Mouse (Mus musculus): ENCODE data around the gene Phactr4. TPM values are rescaled to one million over a fixed set of nuclear protein-coding genes. Genes with fewer than 3 reads are reported as not detected.
A peak's percentile ranks its signal among the peaks of the same experiment; 100 is the strongest.

The Phactr4 gene
- polyA plus RNA-seq, 1 experiment: 21.5 TPM

DNA sequence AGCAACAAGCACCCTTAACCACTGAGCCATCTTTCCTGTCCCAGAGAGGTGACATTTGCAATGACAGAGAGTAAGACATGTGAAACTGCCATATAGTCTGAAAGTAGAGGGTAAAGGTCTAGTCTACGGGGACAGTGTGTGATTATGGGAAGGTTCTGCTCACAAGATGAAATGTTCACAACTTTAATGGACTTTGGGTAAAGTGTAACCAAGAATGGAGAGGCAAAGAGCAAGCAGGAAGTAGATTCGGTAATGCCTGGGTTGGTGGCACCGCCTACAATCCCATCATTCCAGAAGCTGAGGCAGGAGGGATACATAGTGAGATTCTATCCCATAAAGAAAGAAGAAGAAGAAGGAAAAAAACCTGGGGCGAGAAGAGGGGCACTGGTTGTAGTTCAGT lies 76.0 kb downstream of the Phactr4 start:
- TF ChIP-seq CTCF (IDR thresholded peaks at IDR 0.05; ENCODE audit: control insufficient read depth, insufficient read depth, low read length): no peak
- no peak for TF ChIP-seq POLR2A (IDR thresholded peaks at IDR 0.05; ENCODE audit: borderline replicate concordance, control insufficient read depth, low read depth, low read length)
- Histone ChIP-seq H3K27ac (ENCODE audit: control insufficient read depth, insufficient read depth, low read depth, low read length, poor library complexity) (no peak overlapping the region), H3K4me3 (replicated peaks; ENCODE audit: control insufficient read depth, low read depth, low read length) (no peak overlapping the region), H3K4me1 (ENCODE audit: control insufficient read depth, insufficient read depth, low read length) (peaks cover 1% of the 10 kb centered on the region)
- WGBS: 79% methylated on average over 4 of the region's 4 CpGs

DNA sequence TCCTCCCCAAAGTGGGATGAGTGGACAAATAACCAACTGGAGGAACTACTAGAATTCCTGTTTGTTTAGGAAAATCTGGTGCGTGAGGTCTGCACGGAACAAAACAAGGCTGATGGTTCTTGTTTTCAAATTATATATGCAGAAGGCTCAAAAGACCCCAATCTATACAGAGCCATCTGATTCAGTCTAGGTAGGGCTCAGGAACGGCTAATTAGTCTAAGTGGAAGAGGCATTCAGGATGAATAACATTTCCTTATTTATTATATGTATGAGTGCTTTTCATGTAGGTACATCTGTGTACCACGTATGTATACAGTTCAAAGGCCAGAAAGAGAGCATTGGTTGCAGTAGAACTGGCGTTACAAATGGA lies 76.5 kb downstream of the Phactr4 start:
- WGBS: 39% methylated on average over 5 of the region's 5 CpGs
- Histone ChIP-seq H3K4me1 (ENCODE audit: control insufficient read depth, insufficient read depth, low read length) (peaks cover 1% of the 10 kb centered on the region), H3K4me3 (replicated peaks; ENCODE audit: control insufficient read depth, low read depth, low read length) (no peak overlapping the region), H3K27ac (ENCODE audit: control insufficient read depth, insufficient read depth, low read depth, low read length, poor library complexity) (no peak overlapping the region; the same call in 1 of the 2 replicates)
- TF ChIP-seq CTCF (IDR thresholded peaks at IDR 0.05; ENCODE audit: control insufficient read depth, insufficient read depth, low read length): no peak
- TF ChIP-seq POLR2A (IDR thresholded peaks at IDR 0.05; ENCODE audit: borderline replicate concordance, control insufficient read depth, low read depth, low read length): no peak

DNA sequence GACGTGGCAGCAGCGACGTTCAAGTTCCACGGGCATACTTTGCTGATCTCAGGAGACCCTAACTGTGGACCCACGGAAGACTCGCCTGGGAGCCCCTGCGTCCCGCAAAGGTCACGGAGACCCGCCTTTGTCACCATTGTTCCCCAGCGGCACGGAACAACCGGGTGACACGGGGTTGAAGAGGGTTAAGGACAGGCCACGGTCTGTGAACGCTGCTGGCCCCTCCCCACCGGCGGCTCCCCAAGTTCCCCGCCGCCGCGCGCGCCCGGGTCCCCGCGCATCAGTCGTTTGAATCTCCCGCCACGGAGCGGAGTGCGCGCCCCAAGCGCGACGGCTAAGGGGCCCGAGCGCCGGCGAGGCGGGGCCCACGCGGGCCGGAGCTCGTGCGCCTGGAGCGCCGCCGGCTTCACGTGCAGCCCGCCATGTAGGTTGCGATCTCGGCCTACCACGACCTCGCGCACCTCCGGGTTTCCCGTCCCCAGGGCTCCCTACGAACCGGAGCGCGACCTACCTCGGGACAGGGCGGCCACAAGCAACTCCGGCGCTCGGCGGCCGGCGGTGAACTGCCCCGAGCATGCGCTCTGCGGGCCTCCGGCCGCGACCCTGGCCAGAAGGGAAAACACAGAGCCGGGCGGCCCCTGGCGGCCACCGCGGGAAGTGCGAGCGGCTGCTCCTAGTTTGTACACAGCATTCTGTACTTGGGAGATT lies 77.0 kb downstream of the Phactr4 start:
- WGBS: under 1% methylated on average over 83 of the region's 83 CpGs
- H3K4me1 ChIP-seq (ENCODE audit: control insufficient read depth, insufficient read depth, low read length): peaks cover 1% of the 10 kb centered on the region

GRCm38 (mm10) chr4:132344403-132345134 lies 77.7 kb downstream of the Phactr4 start:
- WGBS: 2% methylated on average over 13 of the region's 13 CpGs
- TF ChIP-seq CTCF (IDR thresholded peaks at IDR 0.05; ENCODE audit: control insufficient read depth, insufficient read depth, low read length): no peak
- TF ChIP-seq POLR2A (IDR thresholded peaks at IDR 0.05; ENCODE audit: borderline replicate concordance, control insufficient read depth, low read depth, low read length): no peak
- Histone ChIP-seq H3K4me1 (ENCODE audit: control insufficient read depth, insufficient read depth, low read length) (peaks cover 1% of the 10 kb centered on the region), H3K4me3 (replicated peaks; ENCODE audit: control insufficient read depth, low read depth, low read length) (peak overlapping the region; percentile 89), H3K27ac (ENCODE audit: control insufficient read depth, insufficient read depth, low read depth, low read length, poor library complexity) (peak overlapping the region; percentile 91)

More for the DNA sequence above, 77.0 kb downstream of the Phactr4 start:
- Histone ChIP-seq H3K27ac (ENCODE audit: control insufficient read depth, insufficient read depth, low read depth, low read length, poor library complexity) (peak overlapping the region; percentile 91), H3K4me3 (replicated peaks; ENCODE audit: control insufficient read depth, low read depth, low read length) (peak overlapping the region; percentile 89)
- peak; percentile 79 for TF ChIP-seq CTCF (IDR thresholded peaks at IDR 0.05; ENCODE audit: control insufficient read depth, insufficient read depth, low read length)
- peak; percentile 81 for TF ChIP-seq POLR2A (IDR thresholded peaks at IDR 0.05; ENCODE audit: borderline replicate concordance, control insufficient read depth, low read depth, low read length)

GRCm38 (mm10) chr4:132341451-132341850 lies 80.8 kb downstream of the Phactr4 start:
- Histone ChIP-seq H3K27ac (ENCODE audit: control insufficient read depth, insufficient read depth, low read depth, low read length, poor library complexity) (no peak overlapping the region), H3K4me1 (ENCODE audit: control insufficient read depth, insufficient read depth, low read length) (peaks cover 1% of the 10 kb centered on the region), H3K4me3 (replicated peaks; ENCODE audit: control insufficient read depth, low read depth, low read length) (no peak overlapping the region)
- 87% methylated on average over 3 of the region's 3 CpGs for WGBS
- TF ChIP-seq POLR2A (IDR thresholded peaks at IDR 0.05; ENCODE audit: borderline replicate concordance, control insufficient read depth, low read depth, low read length) (no peak), CTCF (IDR thresholded peaks at IDR 0.05; ENCODE audit: control insufficient read depth, insufficient read depth, low read length) (no peak)

DNA sequence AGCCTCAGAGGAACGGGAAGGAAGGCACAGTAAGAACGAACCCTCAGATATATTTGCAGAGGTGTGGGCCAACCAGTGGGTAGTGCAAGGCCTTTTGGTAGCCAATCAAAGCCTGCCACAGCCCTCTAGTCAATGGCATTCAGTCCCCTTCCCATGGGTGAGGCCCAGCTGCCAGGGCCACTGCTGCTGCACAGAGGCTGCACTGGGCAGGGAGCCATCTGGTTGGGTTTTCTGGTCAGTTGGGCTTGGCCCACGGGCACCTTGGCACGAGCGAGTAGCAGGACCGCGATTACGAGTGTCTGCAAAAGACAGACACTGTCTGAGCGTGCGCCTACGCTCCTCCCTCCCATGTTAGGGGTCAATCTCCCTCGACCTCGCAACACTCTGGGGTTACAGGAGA lies 83.3 kb downstream of the Phactr4 start:
- 86% methylated on average over 13 of the region's 13 CpGs for WGBS
- Histone ChIP-seq H3K4me1 (ENCODE audit: control insufficient read depth, insufficient read depth, low read length) (peaks cover 1% of the 10 kb centered on the region), H3K4me3 (replicated peaks; ENCODE audit: control insufficient read depth, low read depth, low read length) (no peak overlapping the region), H3K27ac (ENCODE audit: control insufficient read depth, insufficient read depth, low read depth, low read length, poor library complexity) (no peak overlapping the region)
- TF ChIP-seq CTCF (IDR thresholded peaks at IDR 0.05; ENCODE audit: control insufficient read depth, insufficient read depth, low read length): no peak
- no peak for TF ChIP-seq POLR2A (IDR thresholded peaks at IDR 0.05; ENCODE audit: borderline replicate concordance, control insufficient read depth, low read depth, low read length)

GRCm38 (mm10) chr4:132332880-132333279 lies 89.4 kb downstream of the Phactr4 start:
- Histone ChIP-seq H3K4me1 (ENCODE audit: control insufficient read depth, insufficient read depth, low read length) (no peaks in the 10 kb centered on the region), H3K27ac (ENCODE audit: control insufficient read depth, insufficient read depth, low read depth, low read length, poor library complexity) (no peak overlapping the region), H3K4me3 (replicated peaks; ENCODE audit: control insufficient read depth, low read depth, low read length) (no peak overlapping the region)
- TF ChIP-seq POLR2A (IDR thresholded peaks at IDR 0.05; ENCODE audit: borderline replicate concordance, control insufficient read depth, low read depth, low read length): no peak
- TF ChIP-seq CTCF (IDR thresholded peaks at IDR 0.05; ENCODE audit: control insufficient read depth, insufficient read depth, low read length): no peak
- WGBS: 91% methylated on average over 6 of the region's 6 CpGs

GRCm38 (mm10) chr4:132331960-132332359 lies 90.3 kb downstream of the Phactr4 start:
- no peak overlapping the region for H3K27ac ChIP-seq (ENCODE audit: control insufficient read depth, insufficient read depth, low read depth, low read length, poor library complexity)
- H3K4me1 ChIP-seq (ENCODE audit: control insufficient read depth, insufficient read depth, low read length): no peaks in the 10 kb centered on the region
- TF ChIP-seq CTCF (IDR thresholded peaks at IDR 0.05; ENCODE audit: control insufficient read depth, insufficient read depth, low read length) (no peak), POLR2A (IDR thresholded peaks at IDR 0.05; ENCODE audit: borderline replicate concordance, control insufficient read depth, low read depth, low read length) (no peak)
- WGBS: 83% methylated on average over 3 of the region's 3 CpGs
- no peak overlapping the region for H3K4me3 ChIP-seq (replicated peaks; ENCODE audit: control insufficient read depth, low read depth, low read length)
